Mouse (Mus musculus) gastrocnemius, adult 2 months (tissue): Measurements from ENCODE around the gene Vwa1. TPM values are rescaled to one million over a fixed set of nuclear protein-coding genes. Genes with fewer than 3 reads are reported as not detected.
"Not testable (repeated sequence)": the region's sequence is repeated elsewhere in the genome, so short reads cannot be mapped to it uniquely, and the experiment has no call there.

Experiments used
- DNase-seq: peaks from one replicate; pipeline ENCODE4 v3.0.0; 2022
- H3K27ac ChIP-seq: fragments of 200-600 bp; 2 replicates; pipeline ENCODE4 v1.8.1; 2022; ENCODE audit warnings: mild to moderate bottlenecking
- H3K4me3 ChIP-seq: fragments of 200-600 bp; 2 replicates; pipeline ENCODE4 v1.8.1; 2022; ENCODE audit warnings: mild to moderate bottlenecking, moderate library complexity
- CTCF ChIP-seq: fragments of 200-600 bp; IDR thresholded peaks from 2 replicates; pipeline ENCODE4 v1.8.1; 2022; ENCODE audit warnings: antibody characterized with exemption, mild to moderate bottlenecking, moderate library complexity
- intact Hi-C: fragments of 180-260 bp; cut with DNase I; formaldehyde crosslinking; loops from one replicate; pipeline ENCODE4 v1.15.1; 2025
- total RNA-seq, 2 experiments: library from RNA; stranded (reverse); gene quantifications; 2 replicates each; pipeline ENCODE4 v1.2.3; 2021

Vwa1 gene
- total RNA-seq, 2 experiments from 2014 or later: 4.8 to 7.4 TPM

GRCm38 (mm10) chr4:155791240-155791933 is 16.9 kb upstream of the Vwa1 start:
- Histone ChIP-seq H3K27ac (no peak overlapping the region), H3K4me3 (no peak overlapping the region)
- DNase-seq: no peak
- no peak for TF ChIP-seq CTCF
- intact Hi-C loops: no loop called here

GRCm38 (mm10) chr4:155790650-155791161 is 16.2 kb upstream of the Vwa1 start:
- Histone ChIP-seq H3K27ac (no peak overlapping the region), H3K4me3 (no peak overlapping the region)
- DNase-seq: no peak
- TF ChIP-seq CTCF: no peak
- intact Hi-C loops: no loop called here

GRCm38 (mm10) chr4:155790021-155790489 is 15.6 kb upstream of the Vwa1 start, which contains the start of gene Ankrd65:
TSS of gene Ankrd65 (plus strand) at chr4:155790439.
- DNase-seq: no peak
- Histone ChIP-seq H3K27ac (no peak within 1 kb of the TSS), H3K4me3 (no peak within 1 kb of the TSS)
- TF ChIP-seq CTCF: no peak
- intact Hi-C loops: no loop called here

GRCm38 (mm10) chr4:155788833-155789232 is 14.3 kb upstream of the Vwa1 start:
- H3K27ac ChIP-seq, H3K4me3 ChIP-seq, DNase-seq, intact Hi-C loops: not testable (repeated sequence)

GRCm38 (mm10) chr4:155788300-155788699 is 13.8 kb upstream of the Vwa1 start:
- no peak for DNase-seq
- intact Hi-C loops: no loop called here
- no peak for TF ChIP-seq CTCF
- no peak overlapping the region for H3K4me3 ChIP-seq
- H3K27ac ChIP-seq: no peak overlapping the region

GRCm38 (mm10) chr4:155785819-155786218 is 11.3 kb upstream of the Vwa1 start, which contains the start of gene Tmem88b:
TSS of gene Tmem88b (minus strand) at chr4:155785874.
- Histone ChIP-seq H3K4me3 (peak within 1 kb of the TSS; percentile 90), H3K27ac (peak within 1 kb of the TSS; percentile 97)
- DNase-seq: no peak
- intact Hi-C loops: no loop called here
- no peak; the same call in 1 of the 2 replicates for TF ChIP-seq CTCF

- Histone ChIP-seq H3K27ac (peak overlapping the region; percentile 48; the same call in 1 of the 2 replicates), H3K4me3 (no peak overlapping the region; the same call in 1 of the 2 replicates)
- intact Hi-C loops: no loop called here
- no peak for TF ChIP-seq CTCF
- DNase-seq: no peak
These were observed 10.7 kb upstream of the Vwa1 start for GRCm38 (mm10) chr4:155785246-155785645.

GRCm38 (mm10) chr4:155784081-155784701 is 9.7 kb upstream of the Vwa1 start:
- TF ChIP-seq CTCF: peak; percentile 88
- DNase-seq: peak; percentile 91
- H3K4me3 ChIP-seq: peak overlapping the region; percentile 90
- peak overlapping the region; percentile 97 for H3K27ac ChIP-seq
- intact Hi-C loops: loop anchor here (1.0 kb wide), 1 partner anchor 14 kb away; no protein-coding TSS in a partner anchor

- DNase-seq: no peak
- intact Hi-C loops: loop anchor here (1.0 kb wide), 1 partner anchor 13 kb away; no protein-coding TSS in a partner anchor
- no peak for TF ChIP-seq CTCF
- Histone ChIP-seq H3K4me3 (peak overlapping the region; percentile 90), H3K27ac (peak overlapping the region; percentile 97)
These were observed 9.1 kb upstream of the Vwa1 start for GRCm38 (mm10) chr4:155783486-155784080.

GRCm38 (mm10) chr4:155780895-155781294 is 6.4 kb upstream of the Vwa1 start:
- TF ChIP-seq CTCF: no peak
- Histone ChIP-seq H3K27ac (peak overlapping the region; percentile 97), H3K4me3 (peak overlapping the region; percentile 43)
- intact Hi-C loops: no loop called here
- peak; percentile 92 for DNase-seq

GRCm38 (mm10) chr4:155779498-155779897 is 5.0 kb upstream of the Vwa1 start:
- DNase-seq: no peak
- no peak for TF ChIP-seq CTCF
- Histone ChIP-seq H3K4me3 (no peak overlapping the region), H3K27ac (peak overlapping the region; percentile 97)
- intact Hi-C loops: no loop called here

GRCm38 (mm10) chr4:155777816-155778215 is 3.3 kb upstream of the Vwa1 start:
- intact Hi-C loops: no loop called here
- peak; percentile 52 for DNase-seq
- no peak for TF ChIP-seq CTCF
- Histone ChIP-seq H3K27ac (peak overlapping the region; percentile 88), H3K4me3 (no peak overlapping the region)
